Mouse (Mus musculus): ENCODE measurements at regions not wholly inside any gene's neighbourhood (a gene's known extent, or its start where the extent isn't known, plus 50 kb on each side); places are given as distances from the start of the nearest gene placed in this dataset.

DNA sequence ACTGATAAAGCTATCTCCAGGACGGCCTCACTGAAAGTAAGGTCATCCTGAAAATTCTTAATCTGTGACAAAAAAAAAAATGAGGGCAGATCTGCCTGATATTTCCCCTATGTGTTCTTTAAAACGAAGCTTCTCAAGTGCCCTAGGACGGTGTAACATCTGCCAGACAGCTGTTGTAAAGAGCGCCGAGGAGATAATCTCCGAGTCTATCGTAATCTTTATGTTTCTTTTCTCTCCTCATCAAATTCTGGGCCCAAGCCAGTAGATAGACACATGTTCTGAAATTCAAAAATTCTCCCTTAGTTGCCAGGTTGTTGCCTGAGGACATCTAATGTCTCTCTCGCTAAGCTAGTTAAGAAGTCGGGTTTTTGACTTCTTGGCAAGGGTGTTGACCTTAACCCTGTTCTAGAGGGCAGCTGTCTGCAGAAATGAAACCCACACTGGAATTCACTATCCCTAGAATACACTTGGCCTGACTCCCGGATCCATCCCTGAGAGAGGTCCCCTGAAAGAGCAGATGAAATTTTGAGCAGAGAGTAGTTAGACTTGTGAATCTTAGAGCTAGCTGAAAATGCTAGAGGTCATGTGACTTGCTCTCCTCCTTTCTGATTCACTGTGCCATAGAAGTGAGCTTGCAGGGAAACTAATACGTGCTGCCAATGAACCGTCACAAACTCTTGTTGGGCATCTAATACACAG is 104.1 kb upstream of the Hes1 start:
- TF ChIP-seq CTCF (IDR thresholded peaks at IDR 0.05) = no peak
- 77% methylated on average over 12 of the region's 12 CpGs for WGBS
- no peak overlapping the region for H3K9ac ChIP-seq (replicated peaks; ENCODE audit: low read length, poor library complexity, severe bottlenecking)
- no peak overlapping the region for H3K4me3 ChIP-seq (ENCODE audit: low read depth, low read length)
- H3K27ac ChIP-seq (ENCODE audit: low read depth, low read length) = no peak overlapping the region
- H3K9me3 ChIP-seq (ENCODE audit: low read length) = no peaks in the 10 kb centered on the region
- ATAC-seq (ENCODE audit: low FRiP score) = no peak
- H3K4me1 ChIP-seq (ENCODE audit: insufficient read depth, low read length) = no peaks in the 10 kb centered on the region
- no peak for DNase-seq (ENCODE audit: low spot score)
- no peaks in the 10 kb centered on the region for H3K36me3 ChIP-seq (ENCODE audit: insufficient read depth, low read length)
- no peak overlapping the region for H3K4me2 ChIP-seq (ENCODE audit: low read depth, low read length, poor library complexity, severe bottlenecking)
- no peaks in the 10 kb centered on the region for H3K27me3 ChIP-seq (ENCODE audit: insufficient read depth, low read length)

- Histone ChIP-seq H3K27me3 (ENCODE audit: insufficient read depth, low read length) (no peaks in the 10 kb centered on the region), H3K4me3 (ENCODE audit: low read depth, low read length) (no peak overlapping the region), H3K4me1 (ENCODE audit: insufficient read depth, low read length) (no peaks in the 10 kb centered on the region), H3K36me3 (ENCODE audit: insufficient read depth, low read length) (no peaks in the 10 kb centered on the region), H3K27ac (ENCODE audit: low read depth, low read length) (no peak overlapping the region), H3K9ac (replicated peaks; ENCODE audit: low read length, poor library complexity, severe bottlenecking) (no peak overlapping the region), H3K4me2 (ENCODE audit: low read depth, low read length, poor library complexity, severe bottlenecking) (no peak overlapping the region), H3K9me3 (ENCODE audit: low read length) (no peaks in the 10 kb centered on the region)
- ATAC-seq (ENCODE audit: low FRiP score) (no peak), DNase-seq (ENCODE audit: low spot score) (no peak)
- TF ChIP-seq CTCF (IDR thresholded peaks at IDR 0.05) = no peak
- 85% methylated on average over 4 of the region's 4 CpGs for WGBS
These were observed 100.9 kb upstream of the Hes1 start for GRCm38 (mm10) chr16:29963284-29963683.

DNA sequence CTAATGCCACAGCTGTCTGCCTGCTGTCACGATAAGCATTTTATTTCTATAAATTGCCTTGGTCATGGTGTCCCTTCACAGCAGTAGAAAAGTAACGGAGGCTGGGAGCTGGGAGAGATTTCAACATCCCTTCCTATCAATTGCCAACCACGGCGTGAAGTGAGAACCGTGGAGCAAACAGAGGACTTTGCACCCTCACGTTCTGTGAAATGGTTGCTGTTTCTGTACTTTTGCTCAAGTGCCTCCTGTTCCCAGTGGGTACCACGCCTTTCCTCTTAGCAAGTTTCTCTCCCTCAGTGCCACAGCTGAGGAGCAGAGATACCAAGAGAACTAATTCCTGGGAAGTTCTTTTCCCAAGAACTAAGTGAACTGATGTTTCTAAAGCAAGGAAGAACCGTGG is 99.6 kb upstream of the Hes1 start:
- H3K27me3 ChIP-seq (ENCODE audit: insufficient read depth, low read length) = no peaks in the 10 kb centered on the region
- ATAC-seq (ENCODE audit: low FRiP score) = no peak
- no peak overlapping the region for H3K9ac ChIP-seq (replicated peaks; ENCODE audit: low read length, poor library complexity, severe bottlenecking)
- H3K36me3 ChIP-seq (ENCODE audit: insufficient read depth, low read length) = no peaks in the 10 kb centered on the region
- H3K27ac ChIP-seq (ENCODE audit: low read depth, low read length) = no peak overlapping the region
- no peaks in the 10 kb centered on the region for H3K9me3 ChIP-seq (ENCODE audit: low read length)
- TF ChIP-seq CTCF (IDR thresholded peaks at IDR 0.05) = no peak
- H3K4me2 ChIP-seq (ENCODE audit: low read depth, low read length, poor library complexity, severe bottlenecking) = no peak overlapping the region
- no peaks in the 10 kb centered on the region for H3K4me1 ChIP-seq (ENCODE audit: insufficient read depth, low read length)
- 96% methylated on average over 8 of the region's 8 CpGs for WGBS
- no peak overlapping the region for H3K4me3 ChIP-seq (ENCODE audit: low read depth, low read length)
- DNase-seq (ENCODE audit: low spot score) = no peak

- Histone ChIP-seq H3K27ac (ENCODE audit: low read depth, low read length) (no peak overlapping the region), H3K9ac (replicated peaks; ENCODE audit: low read length, poor library complexity, severe bottlenecking) (no peak overlapping the region), H3K27me3 (ENCODE audit: insufficient read depth, low read length) (no peaks in the 10 kb centered on the region), H3K4me3 (ENCODE audit: low read depth, low read length) (no peak overlapping the region), H3K4me2 (ENCODE audit: low read depth, low read length, poor library complexity, severe bottlenecking) (no peak overlapping the region), H3K9me3 (ENCODE audit: low read length) (no peaks in the 10 kb centered on the region), H3K4me1 (ENCODE audit: insufficient read depth, low read length) (no peaks in the 10 kb centered on the region), H3K36me3 (ENCODE audit: insufficient read depth, low read length) (no peaks in the 10 kb centered on the region)
- TF ChIP-seq CTCF (IDR thresholded peaks at IDR 0.05) = no peak
- 80% methylated on average over 5 of the region's 5 CpGs for WGBS
- no peak for DNase-seq (ENCODE audit: low spot score)
- no peak for ATAC-seq (ENCODE audit: low FRiP score)
These were observed 95.4 kb upstream of the Hes1 start for GRCm38 (mm10) chr16:29968743-29969142.

DNA sequence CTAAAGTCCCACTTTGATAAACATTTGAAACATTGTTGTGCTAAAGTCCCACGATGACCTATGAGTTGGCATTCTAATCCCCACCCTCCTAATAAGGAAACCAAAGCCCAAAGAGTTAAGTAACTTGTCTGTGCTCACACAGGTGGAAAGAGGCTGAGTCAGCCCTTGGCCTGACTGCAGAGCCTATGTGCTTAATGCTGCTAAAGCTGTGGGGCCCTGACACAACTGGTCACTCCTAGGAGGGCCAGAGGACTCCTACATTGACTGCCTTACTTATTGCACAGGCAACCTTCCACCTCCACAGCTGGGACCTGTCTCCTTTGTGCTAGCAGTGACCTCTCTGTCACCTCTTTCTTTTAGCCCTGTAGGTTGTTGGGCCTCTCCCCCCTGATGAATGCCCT is 91.4 kb upstream of the Hes1 start:
- no peaks in the 10 kb centered on the region for H3K4me1 ChIP-seq (ENCODE audit: insufficient read depth, low read length)
- H3K9ac ChIP-seq (replicated peaks; ENCODE audit: low read length, poor library complexity, severe bottlenecking) = no peak overlapping the region
- H3K27me3 ChIP-seq (ENCODE audit: insufficient read depth, low read length) = no peaks in the 10 kb centered on the region
- H3K27ac ChIP-seq (ENCODE audit: low read depth, low read length) = no peak overlapping the region
- ATAC-seq (ENCODE audit: low FRiP score) = no peak
- no peaks in the 10 kb centered on the region for H3K9me3 ChIP-seq (ENCODE audit: low read length)
- TF ChIP-seq CTCF (IDR thresholded peaks at IDR 0.05) = no peak
- H3K36me3 ChIP-seq (ENCODE audit: insufficient read depth, low read length) = no peaks in the 10 kb centered on the region
- 56% methylated on average over 1 of the region's 1 CpGs for WGBS
- DNase-seq (ENCODE audit: low spot score) = no peak
- no peak overlapping the region for H3K4me2 ChIP-seq (ENCODE audit: low read depth, low read length, poor library complexity, severe bottlenecking)
- no peak overlapping the region for H3K4me3 ChIP-seq (ENCODE audit: low read depth, low read length)

DNA sequence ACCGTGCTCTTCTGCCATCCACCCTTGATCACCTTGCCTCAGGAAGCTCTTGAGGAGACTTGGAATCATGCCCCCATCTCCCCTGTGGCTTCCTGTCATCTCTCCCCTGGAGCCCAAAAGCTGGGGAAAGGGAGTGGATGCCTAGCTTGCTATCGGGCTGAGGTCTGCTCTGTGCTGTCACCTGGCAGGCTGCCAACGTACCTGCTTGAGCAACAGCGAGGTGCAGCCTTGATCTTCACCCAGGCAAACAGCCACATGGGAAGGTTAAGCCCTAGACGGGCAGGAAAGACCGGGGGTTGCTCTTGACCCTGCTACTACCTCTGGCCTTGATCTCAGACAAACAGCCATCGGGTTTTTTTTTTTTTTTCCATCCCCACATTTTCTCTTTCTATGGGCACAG is 90.9 kb upstream of the Hes1 start:
- Histone ChIP-seq H3K9me3 (ENCODE audit: low read length) (no peaks in the 10 kb centered on the region), H3K27ac (ENCODE audit: low read depth, low read length) (no peak overlapping the region), H3K9ac (replicated peaks; ENCODE audit: low read length, poor library complexity, severe bottlenecking) (no peak overlapping the region), H3K4me3 (ENCODE audit: low read depth, low read length) (no peak overlapping the region), H3K4me2 (ENCODE audit: low read depth, low read length, poor library complexity, severe bottlenecking) (no peak overlapping the region), H3K36me3 (ENCODE audit: insufficient read depth, low read length) (no peaks in the 10 kb centered on the region), H3K4me1 (ENCODE audit: insufficient read depth, low read length) (no peaks in the 10 kb centered on the region), H3K27me3 (ENCODE audit: insufficient read depth, low read length) (no peaks in the 10 kb centered on the region)
- DNase-seq (ENCODE audit: low spot score) (no peak), ATAC-seq (ENCODE audit: low FRiP score) (no peak)
- 58% methylated on average over 7 of the region's 7 CpGs for WGBS
- no peak for TF ChIP-seq CTCF (IDR thresholded peaks at IDR 0.05)

Measured in midbrain, postnatal 0 days (tissue).